In genomic region chr12:85933241-85933640, GRCm38 (mm10) we compare ENCODE assay signal across 22 mouse cellular contexts.
DNase-seq lines count a peak whose midpoint lies in the region; ATAC-seq and TF ChIP-seq lines count a peak whose summit lies in the region.
"Had no signal": no experiment of that assay in that cellular context is flagged by ENCODE, and none has a peak within 500 bp of the region (broad histone marks: within the 10 kb centered on the region; RNA-seq: fewer than 3 reads in every experiment).

No protein-coding gene starts in this region.

- ATAC-seq in forebrain, embryonic 13.5 days, result no peak
- no peak for ATAC-seq in forebrain, postnatal 0 days
- ATAC-seq: activated CD4-positive, CD25-positive, alpha-beta regulatory T cell, adult 4 months; CD4-positive, CD25-positive, alpha-beta regulatory T cell, adult 4 months; forebrain, embryonic 14.5 days; forebrain, embryonic 16.5 days; Patski had no signal

- H3K36me3 ChIP-seq in forebrain, embryonic 13.5 days (ENCODE audit: poor library complexity, severe bottlenecking), result peaks cover 22% of the 10 kb centered on the region
- peaks cover 17% of the 10 kb centered on the region; the same call in 1 of the 2 replicates for H3K36me3 ChIP-seq in forebrain, postnatal 0 days (ENCODE audit: insufficient read depth)

- DNase-seq in cerebellum, postnatal 10 days, result peak; percentile 55 to 67
- no peak for DNase-seq in cerebellum, adult 8-10 months
- no peak for DNase-seq in forebrain, postnatal 0 days
- DNase-seq in left cerebral cortex, postnatal 4 days, result peak; percentile 46
- DNase-seq in left cerebral cortex, postnatal 14 days (ENCODE audit: low spot score in 2 of 2), result no peak
- DNase-seq: adrenal gland, adult 8-10 months; adrenal gland, postnatal 14 days; adrenal gland, postnatal 36 days; B cell, adult 2 months; cerebellum, adult 18-20 months; cerebellum, adult 9-10 months; cerebellum, postnatal 25 days had no signal

- H3K27ac ChIP-seq in forebrain, embryonic 13.5 days, result no peak overlapping the region
- no peak overlapping the region for H3K27ac ChIP-seq in forebrain, postnatal 0 days (ENCODE audit: low read depth, low read length)
- H3K27ac ChIP-seq: embryonic facial prominence, embryonic 10.5 days; embryonic facial prominence, embryonic 12.5 days had no signal

- H3K27me3 ChIP-seq in forebrain, embryonic 13.5 days, result no peaks in the 10 kb centered on the region
- no peaks in the 10 kb centered on the region for H3K27me3 ChIP-seq in forebrain, postnatal 0 days (ENCODE audit: insufficient read depth, low read length)
- H3K27me3 ChIP-seq: CH12.LX; embryonic facial prominence, embryonic 12.5 days; Patski had no signal

- H3K4me1 ChIP-seq in forebrain, embryonic 13.5 days, result 0 out of 2 replicates have a peak, but pooled peaks cover 7% of the 10 kb centered on the region
- no peaks in the 10 kb centered on the region; the same call in 1 of the 2 replicates for H3K4me1 ChIP-seq in forebrain, postnatal 0 days (ENCODE audit: insufficient read depth)

- H3K9ac ChIP-seq in forebrain, embryonic 13.5 days, result 0 out of 2 replicates have a peak overlapping the region, but pooled peaks have one; percentile 3
- no peak overlapping the region for H3K9ac ChIP-seq in forebrain, postnatal 0 days
- H3K9ac ChIP-seq: embryonic facial prominence, embryonic 12.5 days had no signal

- H3K4me2 ChIP-seq in forebrain, embryonic 13.5 days, result no peak overlapping the region
- no peak overlapping the region for H3K4me2 ChIP-seq in forebrain, postnatal 0 days (ENCODE audit: low read depth)
- H3K4me2 ChIP-seq: embryonic facial prominence, embryonic 12.5 days had no signal

- no peaks in the 10 kb centered on the region for H3K9me3 ChIP-seq in forebrain, embryonic 13.5 days (replicated peaks)
- H3K9me3 ChIP-seq in forebrain, postnatal 0 days (ENCODE audit: low read length), result no peaks in the 10 kb centered on the region
- H3K9me3 ChIP-seq: embryonic facial prominence, embryonic 10.5 days; embryonic facial prominence, embryonic 12.5 days; G1E had no signal

- TF ChIP-seq CTCF in forebrain, postnatal 0 days (IDR thresholded peaks at IDR 0.05; ENCODE audit: low read depth), result no peak

- no peak overlapping the region for H3K4me3 ChIP-seq in forebrain, embryonic 13.5 days
- H3K4me3 ChIP-seq in forebrain, postnatal 0 days (ENCODE audit: low read depth, low read length), result no peak overlapping the region
- H3K4me3 ChIP-seq: embryonic facial prominence, embryonic 10.5 days; embryonic facial prominence, embryonic 12.5 days had no signal

- WGBS in forebrain, embryonic 13.5 days, result 81% methylated on average over 10 of the region's 10 CpGs
- 80% methylated on average over 10 of the region's 10 CpGs for WGBS in forebrain, postnatal 0 days

- intact Hi-C loops in left cerebral cortex, postnatal 4 days (cut with DNase I), result no loop called here
- intact Hi-C loops in left cerebral cortex, postnatal 14 days (cut with DNase I), result loop anchor here (5.0 kb wide), 1 partner anchor 144 kb away; the partner anchor contains the start of gene Tgfb3

Comparison
In these comparisons a context has a peak if more than half of its experiments do, and no peak if none do; other contexts are left out.
1. DNase-seq: peak in cerebellum, postnatal 10 days (2 of 2) and left cerebral cortex, postnatal 4 days (single experiment); none in cerebellum, adult 8-10 months (single experiment), forebrain, postnatal 0 days (single experiment) and left cerebral cortex, postnatal 14 days (0 of 2).